ENCODE assay signal across 8 mouse cellular contexts in genomic region chr5:30647815-30648560, GRCm38 (mm10). TPM values are rescaled to one million over a fixed set of nuclear protein-coding genes. Genes with fewer than 3 reads are reported as not detected.
A peak's percentile ranks its signal among the peaks of the same experiment; 100 is the strongest.
DNase-seq lines count a peak whose midpoint lies in the region; ATAC-seq lines count a peak whose summit lies in the region.

Slc35f6 (plus strand) TSS chr5:30647933.

- ATAC-seq in hindbrain, embryonic 13.5 days (ENCODE audit: low FRiP score) = peak; percentile 96

- no peaks in the 10 kb centered on the region for H3K9me3 ChIP-seq in hindbrain, embryonic 13.5 days

- peaks cover 12% of the 10 kb centered on the region for H3K36me3 ChIP-seq in hindbrain, embryonic 13.5 days

- WGBS in hindbrain, embryonic 13.5 days = under 1% methylated on average over 38 of the region's 38 CpGs

- H3K4me1 ChIP-seq in hindbrain, embryonic 13.5 days (replicated peaks) = peaks cover 22% of the 10 kb centered on the region

- H3K27ac ChIP-seq in hindbrain, embryonic 13.5 days = peak within 1 kb of the TSS; percentile 56

- no peaks in the 10 kb centered on the region for H3K27me3 ChIP-seq in hindbrain, embryonic 13.5 days

- peak within 1 kb of the TSS; percentile 87 for H3K9ac ChIP-seq in hindbrain, embryonic 13.5 days

- DNase-seq in NIH3T3 (ENCODE audit: low read depth) = peak; percentile 92
- peak; percentile 97 for DNase-seq in cerebellum, postnatal 10 days
- DNase-seq in frontal cortex, postnatal 14 days (ENCODE audit: low spot score in 2 of 2) = peak; percentile 89 to 93
- peak; percentile 91 to 92 for DNase-seq in layer of hippocampus, postnatal 36 days
- peak; percentile 97 for DNase-seq in lung, postnatal 36 days
- DNase-seq in retina, postnatal 1 day = peak; percentile 91
- peak; percentile 90 to 93 for DNase-seq in urinary bladder, adult 18-20 months (ENCODE audit: low spot score in 2 of 2)

- peak within 1 kb of the TSS; percentile 88 for H3K4me3 ChIP-seq in hindbrain, embryonic 13.5 days

- peak within 1 kb of the TSS; percentile 96 for H3K4me2 ChIP-seq in hindbrain, embryonic 13.5 days

RNA-seq across cellular contexts. Expression of gene Slc35f6, which starts in this region (rescaled TPM):
- polyA plus RNA-seq in hindbrain, embryonic 13.5 days (2015; fragmentation: Nextera tagmentation; extraction: Ambion mirVana) = 29.9 and 30.7 TPM in 2 replicates
- 10 to 100 TPM; 34.2 to 35.3 TPM for total RNA-seq in layer of hippocampus, postnatal 36 days (2021)

Comparison
In these comparisons a context has a peak if more than half of its experiments do, and no peak if none do; other contexts are left out.
1. Peak in every context shown above with its lines: DNase-seq, ATAC-seq, H3K4me3 ChIP-seq and H3K27ac ChIP-seq.